Comparison of ENCODE assay signal across 17 mouse cellular contexts in genomic region chr13:42589136-42589535, GRCm38 (mm10).
A peak's percentile ranks its signal among the peaks of the same experiment; 100 is the strongest.
DNase-seq lines count a peak whose midpoint lies in the region; ATAC-seq and TF ChIP-seq lines count a peak whose summit lies in the region.
"Had no signal": no experiment of that assay in that cellular context is flagged by ENCODE, and none has a peak within 500 bp of the region (broad histone marks: within the 10 kb centered on the region; RNA-seq: fewer than 3 reads in every experiment).

No protein-coding gene starts in this region.

- POLR2A ChIA-PET in Patski (lab: Charles Lee): interaction anchor here (0.5 kb wide), 1 partner anchor 294 kb away, joined by 3 read pairs; no protein-coding TSS in a partner anchor

- no peak for ATAC-seq in Patski
- ATAC-seq in midbrain, postnatal 0 days (ENCODE audit: low FRiP score): no peak
- ATAC-seq: forebrain, embryonic 15.5 days; midbrain, embryonic 16.5 days had no signal

- no peak overlapping the region for H3K4me2 ChIP-seq in midbrain, postnatal 0 days (ENCODE audit: low read depth, low read length, poor library complexity, severe bottlenecking)
- H3K4me2 ChIP-seq: forebrain, embryonic 15.5 days; liver, embryonic 15.5 days had no signal

- no peak for TF ChIP-seq CTCF in kidney, adult 2 months (conservative IDR thresholded peaks at IDR 0.05; ENCODE audit: insufficient read depth, insufficient read length, low read depth, low read length)
- no peak for TF ChIP-seq CTCF in lung, adult 2 months (IDR thresholded peaks at IDR 0.05; ENCODE audit: insufficient read depth, low read length)
- peak; percentile 40 for TF ChIP-seq CTCF in Patski (IDR thresholded peaks at IDR 0.05)
- no peak for TF ChIP-seq CTCF in midbrain, postnatal 0 days (IDR thresholded peaks at IDR 0.05)

- CTCF ChIA-PET in Patski (lab: Charles Lee): interaction anchor here (0.9 to 3.9 kb wide), 6 partner anchors 9 to 344 kb away, joined by 3 to 19 read pairs (median 8); partner anchors contain the start of gene Edn1

- no peak for TF ChIP-seq POLR2A in kidney, adult 2 months (IDR thresholded peaks at IDR 0.05; ENCODE audit: low read depth, low read length)
- TF ChIP-seq POLR2A in lung, adult 2 months (IDR thresholded peaks at IDR 0.05; ENCODE audit: borderline replicate concordance, extremely low read depth, low read depth, low read length): no peak

- H3K4me1 ChIP-seq in kidney, adult 2 months (ENCODE audit: control insufficient read depth, insufficient read depth, low read length): no peaks in the 10 kb centered on the region; the same call in 1 of the 2 replicates
- H3K4me1 ChIP-seq in lung, adult 2 months (ENCODE audit: control insufficient read depth, insufficient read depth, low read length): peaks cover 5% of the 10 kb centered on the region; the same call in 1 of the 2 replicates
- peaks cover 8% of the 10 kb centered on the region; the same call in 1 of the 2 replicates for H3K4me1 ChIP-seq in midbrain, embryonic 10.5 days
- H3K4me1 ChIP-seq in midbrain, postnatal 0 days (ENCODE audit: insufficient read depth, low read length): no peaks in the 10 kb centered on the region
- H3K4me1 ChIP-seq: forebrain, embryonic 15.5 days; liver, embryonic 15.5 days had no signal

- no peak overlapping the region for H3K4me3 ChIP-seq in kidney, adult 2 months (ENCODE audit: insufficient read depth, low read depth, low read length)
- H3K4me3 ChIP-seq in lung, adult 2 months (replicated peaks; ENCODE audit: extremely low read depth, low read depth, low read length): no peak overlapping the region
- no peak overlapping the region for H3K4me3 ChIP-seq in midbrain, embryonic 10.5 days
- H3K4me3 ChIP-seq in midbrain, postnatal 0 days (ENCODE audit: low read depth, low read length): no peak overlapping the region
- H3K4me3 ChIP-seq: embryonic facial prominence, embryonic 10.5 days; erythroblast, embryonic 14.5 days; forebrain, embryonic 15.5 days; gastrocnemius, adult 2 months; liver, embryonic 15.5 days had no signal

- H3K27ac ChIP-seq in kidney, adult 2 months (ENCODE audit: insufficient read depth, low read depth, low read length): no peak overlapping the region
- no peak overlapping the region for H3K27ac ChIP-seq in midbrain, embryonic 10.5 days (replicated peaks)
- H3K27ac ChIP-seq in midbrain, postnatal 0 days (ENCODE audit: low read depth, low read length): no peak overlapping the region
- H3K27ac ChIP-seq: embryonic facial prominence, embryonic 10.5 days; forebrain, embryonic 15.5 days; gastrocnemius, adult 2 months; liver, embryonic 15.5 days had no signal

- H3K27me3 ChIP-seq in kidney, adult 2 months (replicated peaks; ENCODE audit: control insufficient read depth, insufficient read depth, low read length): no peaks in the 10 kb centered on the region
- H3K27me3 ChIP-seq in Patski: no peaks in the 10 kb centered on the region
- H3K27me3 ChIP-seq in midbrain, embryonic 10.5 days (ENCODE audit: low read depth, poor library complexity, severe bottlenecking): no peaks in the 10 kb centered on the region
- H3K27me3 ChIP-seq in midbrain, postnatal 0 days (ENCODE audit: insufficient read depth, low read length): no peaks in the 10 kb centered on the region
- H3K27me3 ChIP-seq: CH12.LX; forebrain, embryonic 15.5 days; liver, embryonic 15.5 days had no signal

- in situ Hi-C loops in Patski (cut with MboI; ENCODE audit: low pct_unique_long_range_greater_than_20kb): loop anchor here (5.0 to 10.0 kb wide), 4 partner anchors 287 to 942 kb away; partner anchors contain the start of genes Edn1 and Hivep1

- WGBS in kidney, adult 2 months: 69% methylated on average over 2 of the region's 2 CpGs
- WGBS in lung, adult 2 months: 89% methylated on average over 2 of the region's 2 CpGs
- 77% methylated on average over 2 of the region's 2 CpGs for WGBS in midbrain, embryonic 10.5 days
- WGBS in midbrain, postnatal 0 days: 79% methylated on average over 2 of the region's 2 CpGs

- H3K9me3 ChIP-seq in midbrain, embryonic 10.5 days (replicated peaks): no peaks in the 10 kb centered on the region
- H3K9me3 ChIP-seq in midbrain, postnatal 0 days (ENCODE audit: low read length): no peaks in the 10 kb centered on the region
- H3K9me3 ChIP-seq: embryonic facial prominence, embryonic 10.5 days; forebrain, embryonic 15.5 days; liver, embryonic 15.5 days had no signal

- DNase-seq in kidney, postnatal 10 days: peak; percentile 22
- no peak for DNase-seq in kidney, adult 2 months
- DNase-seq in lung, postnatal 36 days: peak; percentile 12
- DNase-seq in lung, adult 2 months: no peak
- no peak for DNase-seq in Patski (ENCODE audit: low read depth, low spot score)
- no peak for DNase-seq in midbrain, embryonic 10.5 days (ENCODE audit: low spot score)
- no peak for DNase-seq in midbrain, postnatal 0 days (ENCODE audit: low spot score)
- DNase-seq: adrenal gland, adult 8-10 months; gastrocnemius, adult 2 months; right cerebral cortex, postnatal 25 days; thymus, adult 18-20 months had no signal

- no peaks in the 10 kb centered on the region for H3K36me3 ChIP-seq in kidney, adult 2 months (ENCODE audit: control insufficient read depth, insufficient read depth, low read length)
- no peaks in the 10 kb centered on the region for H3K36me3 ChIP-seq in midbrain, embryonic 10.5 days
- no peaks in the 10 kb centered on the region for H3K36me3 ChIP-seq in midbrain, postnatal 0 days (ENCODE audit: insufficient read depth, low read length)
- H3K36me3 ChIP-seq: embryonic facial prominence, embryonic 10.5 days; forebrain, embryonic 15.5 days; liver, embryonic 15.5 days had no signal

- no peak overlapping the region for H3K9ac ChIP-seq in midbrain, postnatal 0 days (replicated peaks; ENCODE audit: low read length, poor library complexity, severe bottlenecking)
- H3K9ac ChIP-seq: forebrain, embryonic 15.5 days; liver, embryonic 15.5 days had no signal

Comparison
In these comparisons a context has a peak if more than half of its experiments do, and no peak if none do; other contexts are left out.
1. DNase-seq: peak in kidney, postnatal 10 days (single experiment) and lung, postnatal 36 days (single experiment); none in kidney, adult 2 months (single experiment), lung, adult 2 months (single experiment), Patski (single experiment), midbrain, embryonic 10.5 days (single experiment) and midbrain, postnatal 0 days (single experiment).